Mouse (Mus musculus) adrenal gland (tissue): ENCODE results near the gene Sh3gl1.

Source experiments
- intact Hi-C: fragments of 180-260 bp; cut with DNase I; formaldehyde crosslinking; loops from one replicate; pipeline ENCODE4 v1.15.1; 2025

Gene Sh3gl1

DNA sequence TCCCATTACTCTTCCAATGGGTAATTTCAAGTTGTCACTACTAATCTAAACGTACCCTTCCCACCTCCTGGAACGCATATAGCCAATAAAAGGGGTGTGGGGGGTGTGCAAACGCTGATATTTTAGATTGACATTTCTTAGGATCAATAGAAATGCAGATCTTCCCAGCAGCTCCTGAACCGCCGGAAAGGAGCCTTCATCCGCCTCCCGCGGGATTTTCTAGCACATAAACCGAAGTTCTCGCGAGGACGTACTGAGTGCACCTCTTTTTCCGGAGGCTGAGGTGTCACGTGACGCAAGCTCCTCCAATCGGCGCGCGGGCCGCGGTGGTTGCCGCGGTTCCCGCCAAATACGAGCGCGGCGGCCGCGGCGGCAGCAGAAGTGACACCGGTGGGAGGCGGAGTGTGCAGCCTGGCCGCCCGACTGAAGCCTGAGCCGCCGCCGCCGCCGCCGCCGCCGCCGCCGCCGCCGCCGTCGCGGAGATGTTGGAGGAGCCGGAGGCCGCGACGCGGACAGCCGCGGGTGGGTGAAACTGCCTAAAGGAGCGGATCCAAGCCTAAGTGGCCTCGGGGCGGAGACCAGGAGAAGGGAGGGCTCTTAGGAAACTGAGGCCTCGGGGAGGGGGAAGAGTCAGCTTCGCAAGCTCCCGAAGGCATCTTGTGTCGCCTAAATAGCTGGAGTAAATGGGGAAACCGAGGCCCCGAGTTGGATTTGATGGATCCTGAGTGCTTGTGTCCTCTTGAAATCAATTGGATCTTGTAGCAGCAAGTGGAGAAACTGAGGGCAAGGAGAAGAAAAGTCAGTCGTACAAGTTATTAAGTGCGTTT is 3.8 kb upstream of the Sh3gl1 start, which contains the start of gene Chaf1a:
Chaf1a (plus strand) TSS at position 410 of the 827 bp plus-strand sequence.
- intact Hi-C loops = no loop called here

DNA sequence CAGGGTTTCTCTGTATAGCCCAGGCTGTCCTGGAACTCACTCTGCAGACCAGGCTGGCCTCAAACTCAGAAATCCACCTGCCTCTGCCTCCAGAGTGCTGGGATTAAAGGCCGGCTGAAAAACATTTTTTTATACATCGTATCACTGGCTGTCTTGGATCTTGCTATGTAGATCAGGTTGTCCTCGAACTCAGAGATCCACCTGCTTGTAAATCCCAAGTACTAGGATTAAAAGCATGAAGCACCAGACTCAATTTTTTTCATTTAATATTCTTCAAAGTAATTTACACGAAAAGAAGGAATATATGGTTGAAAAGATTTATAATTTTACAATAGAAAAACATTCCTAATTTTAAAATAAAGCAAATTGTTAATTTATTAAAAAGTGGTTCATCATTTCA is 2.9 kb upstream of the Sh3gl1 start:
- intact Hi-C loops = no loop called here

DNA sequence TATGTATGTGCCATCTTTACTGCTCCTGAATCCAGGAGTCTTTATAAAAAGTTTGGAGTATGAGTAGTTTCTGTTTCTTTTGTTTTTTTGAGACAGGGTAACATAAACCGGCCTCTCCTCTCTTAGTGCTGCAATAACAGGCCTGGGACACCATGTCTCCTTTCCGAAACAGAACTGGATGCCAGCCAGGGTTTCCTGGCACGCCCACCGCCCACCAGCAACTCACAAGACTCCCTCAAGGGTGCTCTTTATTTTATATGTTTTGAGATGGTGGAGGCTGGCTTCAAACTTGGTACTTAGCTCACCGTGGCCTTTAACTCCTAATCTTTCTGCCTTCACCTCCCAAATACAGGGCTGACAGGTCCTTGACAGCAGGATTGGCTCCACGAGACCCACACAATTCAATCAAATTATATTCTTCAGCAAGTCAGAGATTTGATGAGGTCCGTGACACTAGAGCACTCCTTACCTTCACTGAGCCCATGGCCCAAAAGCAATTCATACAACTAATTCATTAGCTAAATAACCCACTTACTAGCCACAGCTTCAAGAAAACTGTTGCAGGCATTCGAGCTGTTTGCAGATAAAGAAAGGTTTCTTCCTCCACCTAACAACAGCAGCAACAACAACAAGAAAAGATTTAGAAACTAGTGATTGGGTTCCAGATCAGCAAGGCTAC is 2.3 kb upstream of the Sh3gl1 start:
- intact Hi-C loops = no loop called here

DNA sequence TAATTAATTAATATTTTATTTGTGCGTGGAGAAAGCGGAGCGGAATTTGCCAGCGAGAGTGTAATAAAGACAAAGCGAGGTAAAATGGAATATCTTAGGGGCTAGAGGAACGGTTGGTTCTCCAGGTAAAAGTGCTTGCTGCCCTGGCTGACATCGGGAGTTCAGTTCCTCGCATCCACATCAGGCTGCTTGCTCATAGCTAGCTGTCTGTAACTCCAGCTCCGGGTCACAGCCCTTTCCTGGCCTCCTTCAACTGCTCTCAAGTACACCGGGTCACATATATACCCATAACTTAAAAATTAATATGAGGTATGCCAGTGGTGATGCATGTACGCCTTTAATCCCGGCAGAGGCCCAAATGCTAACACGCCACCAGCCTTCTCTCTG is 459 bp upstream of the Sh3gl1 start:
- intact Hi-C loops = no loop called here

DNA sequence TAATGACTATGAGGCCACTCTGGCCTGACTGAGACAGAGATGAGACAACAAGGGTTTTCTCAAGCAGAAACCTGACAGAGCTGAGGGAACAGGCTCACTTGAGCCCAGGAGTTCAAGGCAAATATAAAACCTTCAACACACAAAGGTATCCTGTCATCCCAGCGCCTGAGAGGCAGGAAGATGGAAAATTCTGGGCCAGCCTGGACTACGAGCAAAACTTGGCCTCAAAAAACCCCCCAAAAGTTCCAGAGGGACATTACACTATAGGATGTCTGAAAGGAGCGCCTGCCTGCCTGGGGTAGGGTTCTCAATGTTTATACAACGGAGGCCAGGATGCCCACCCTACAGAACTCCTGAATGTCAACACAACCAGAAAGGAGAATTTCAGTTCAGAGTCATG is 1.2 kb downstream of the Sh3gl1 start:
- intact Hi-C loops = no loop called here

DNA sequence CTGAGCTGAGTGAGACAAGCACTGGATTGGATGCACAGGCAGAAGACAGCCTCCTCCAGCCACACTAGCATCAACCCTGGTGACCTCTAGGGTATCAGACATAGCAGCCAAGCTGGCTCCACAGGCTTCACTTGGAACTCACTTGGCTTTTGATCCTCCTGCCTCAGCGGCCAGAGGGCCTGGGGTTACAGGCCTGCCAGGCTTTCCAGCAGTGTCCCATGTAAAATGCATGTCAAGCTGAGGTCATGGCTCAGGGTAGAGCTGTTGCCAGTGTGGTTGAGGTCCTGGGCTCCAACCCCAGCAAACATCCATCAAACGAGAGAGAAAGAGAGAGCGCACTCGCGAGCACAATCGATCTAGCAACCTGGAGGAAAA is 1.7 kb downstream of the Sh3gl1 start:
- intact Hi-C loops = loop anchor here (5.0 kb wide), 1 partner anchor 152 kb away; no protein-coding TSS in a partner anchor

DNA sequence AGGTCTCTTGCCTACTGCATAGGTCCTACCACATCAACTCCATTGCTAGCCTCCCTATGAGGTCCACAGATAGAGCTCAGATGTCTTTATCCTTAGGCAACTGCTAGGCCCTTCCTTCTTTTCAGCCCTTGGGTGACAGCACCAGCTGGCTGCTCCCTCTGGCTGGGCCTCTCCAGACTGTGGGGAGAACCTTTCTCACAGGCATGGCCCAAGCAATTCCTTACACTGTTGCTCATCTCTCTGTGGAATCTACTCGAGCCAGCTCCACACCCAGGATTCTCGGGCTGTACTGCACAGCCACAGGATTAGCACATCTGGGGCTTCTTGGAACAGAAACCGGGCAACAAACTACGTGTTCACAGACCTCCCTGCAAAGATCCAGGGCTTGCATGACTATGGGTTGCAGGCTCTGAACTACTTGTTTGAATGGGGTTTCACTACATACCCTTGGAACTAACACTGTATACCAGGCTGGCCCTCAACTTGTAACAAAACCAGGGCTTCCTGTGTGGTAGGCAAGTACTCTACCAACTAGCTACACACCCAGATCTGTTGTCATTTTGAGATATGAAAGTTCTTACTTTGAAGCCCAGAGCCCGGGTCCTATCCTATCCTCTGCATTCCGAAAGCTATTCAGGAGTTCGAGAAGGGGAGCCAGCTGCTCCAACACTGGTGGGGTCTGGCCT is 2.3 kb downstream of the Sh3gl1 start:
- intact Hi-C loops = loop anchor here (5.0 kb wide), 1 partner anchor 152 kb away; no protein-coding TSS in a partner anchor

DNA sequence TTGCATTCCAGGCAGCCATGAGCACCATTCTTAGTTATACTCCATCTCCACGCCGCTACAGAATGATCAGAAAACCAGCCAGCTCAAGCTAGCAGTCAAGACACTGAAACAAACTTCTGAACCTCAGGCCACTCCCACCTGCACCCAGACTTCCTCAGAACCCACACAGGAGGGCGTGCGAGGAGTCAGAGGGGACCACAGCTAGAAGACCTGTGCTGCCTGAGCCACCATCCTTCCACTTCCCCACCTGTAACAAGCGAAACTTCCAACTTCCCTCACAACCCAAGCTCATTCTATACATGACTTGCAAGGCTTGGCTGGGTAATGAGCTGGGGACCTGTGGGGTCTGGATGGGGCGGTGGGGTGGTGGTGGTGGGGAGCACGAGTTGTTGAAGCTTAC is 3.6 kb downstream of the Sh3gl1 start:
- intact Hi-C loops = loop anchor here (5.0 kb wide), 1 partner anchor 151 kb away; no protein-coding TSS in a partner anchor

DNA sequence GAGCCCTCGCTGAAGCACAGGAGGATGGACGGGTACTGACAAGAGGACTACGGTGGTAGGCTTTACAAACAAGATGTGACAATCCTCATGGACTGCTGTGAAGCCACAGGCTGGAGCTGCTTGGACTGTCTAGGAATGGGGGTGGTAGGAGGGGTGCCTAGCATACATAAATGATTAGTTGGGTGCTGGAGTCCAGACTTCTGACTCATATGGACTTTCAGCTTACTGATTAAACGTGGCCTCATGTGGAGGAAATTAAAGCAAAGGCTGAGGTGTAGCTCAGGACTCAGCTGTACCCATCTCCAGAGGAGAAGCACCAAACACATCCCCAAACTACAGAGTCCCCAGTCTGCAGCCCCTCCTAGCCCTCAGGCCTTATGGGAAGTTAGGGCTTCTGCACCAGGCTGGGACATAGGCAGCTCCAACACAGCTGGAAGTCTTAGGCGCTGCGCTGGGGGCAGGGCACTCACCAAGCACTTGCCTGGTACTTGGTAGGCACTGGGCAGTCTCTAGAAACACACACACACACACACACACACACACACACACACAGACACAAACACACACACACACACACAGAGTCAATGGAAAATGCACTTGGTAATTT is 4.2 kb downstream of the Sh3gl1 start:
- intact Hi-C loops = loop anchor here (5.0 kb wide), 1 partner anchor 150 kb away; no protein-coding TSS in a partner anchor

DNA sequence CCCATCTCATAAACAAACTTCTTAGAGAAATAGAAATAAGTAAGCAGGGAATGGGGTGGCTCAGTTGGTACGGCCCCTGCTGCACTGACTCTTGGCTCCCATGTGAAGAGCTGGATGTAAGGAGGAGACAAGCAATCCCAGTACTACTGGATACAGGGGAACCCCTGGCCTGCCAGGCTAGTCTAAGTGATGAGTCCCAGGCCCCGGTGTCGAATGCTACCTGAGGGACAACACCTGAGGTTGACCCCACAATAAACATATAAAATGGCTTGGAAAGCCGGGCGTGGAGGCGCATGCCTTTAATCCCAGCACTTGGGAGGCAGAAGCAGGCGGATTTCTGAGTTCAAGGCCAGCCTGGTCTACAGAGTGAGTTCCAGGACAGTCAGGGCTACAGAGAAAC is 5.0 kb downstream of the Sh3gl1 start:
- intact Hi-C loops = loop anchor here (5.0 kb wide), 1 partner anchor 149 kb away; no protein-coding TSS in a partner anchor

DNA sequence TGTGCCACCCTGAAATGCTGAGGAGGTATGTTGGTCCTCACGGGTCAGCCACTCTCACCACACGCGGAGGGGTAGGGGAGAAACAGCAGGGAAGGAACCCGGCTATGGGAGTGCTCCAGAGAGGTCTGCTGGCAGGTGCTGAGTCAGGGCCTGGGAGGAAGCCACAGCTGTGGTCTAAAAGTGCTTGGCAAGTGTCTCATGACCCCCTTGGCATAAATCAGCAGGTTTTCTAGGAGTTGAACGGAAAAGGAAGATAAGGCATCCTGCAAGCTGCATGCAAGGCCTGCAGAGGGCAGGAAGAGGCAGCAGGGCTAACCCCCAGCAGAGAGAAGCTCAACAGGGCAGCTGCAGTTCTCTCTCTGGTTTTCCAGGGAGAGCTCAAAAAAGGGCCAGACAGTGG is 5.5 kb downstream of the Sh3gl1 start:
- intact Hi-C loops = loop anchor here (5.0 kb wide), 1 partner anchor 149 kb away; no protein-coding TSS in a partner anchor

DNA sequence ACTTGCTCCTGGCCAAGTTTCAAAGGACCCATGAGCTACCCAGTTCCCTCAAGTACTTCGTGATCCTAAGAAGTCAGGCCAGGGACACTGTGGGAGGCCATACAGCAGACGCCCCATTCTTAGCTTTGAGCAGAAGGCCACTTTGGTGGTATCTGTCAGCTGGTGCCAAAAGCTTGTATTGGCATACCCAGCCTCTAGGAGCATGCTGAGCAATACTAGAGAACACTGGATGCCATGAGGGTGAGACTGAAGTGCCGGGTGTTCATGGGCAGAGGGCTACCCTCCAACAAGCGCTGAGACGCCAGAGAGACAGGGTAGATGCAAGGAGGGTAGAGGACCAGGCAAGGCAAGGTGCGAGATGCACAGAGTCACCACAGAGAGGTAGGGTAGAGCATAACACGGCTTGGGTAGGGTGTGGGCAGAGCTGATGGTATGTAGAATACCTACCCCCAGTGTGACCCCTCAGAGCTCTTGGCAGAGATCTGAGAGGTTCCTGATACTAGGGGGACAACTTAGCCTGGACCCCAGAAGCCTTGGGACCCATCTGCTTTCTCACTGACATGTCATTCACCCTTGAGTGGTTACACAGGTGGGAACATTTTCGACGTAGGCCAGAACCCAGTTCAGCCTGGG is 6.1 kb downstream of the Sh3gl1 start:
- intact Hi-C loops = loop anchor here (5.0 kb wide), 1 partner anchor 148 kb away; no protein-coding TSS in a partner anchor

DNA sequence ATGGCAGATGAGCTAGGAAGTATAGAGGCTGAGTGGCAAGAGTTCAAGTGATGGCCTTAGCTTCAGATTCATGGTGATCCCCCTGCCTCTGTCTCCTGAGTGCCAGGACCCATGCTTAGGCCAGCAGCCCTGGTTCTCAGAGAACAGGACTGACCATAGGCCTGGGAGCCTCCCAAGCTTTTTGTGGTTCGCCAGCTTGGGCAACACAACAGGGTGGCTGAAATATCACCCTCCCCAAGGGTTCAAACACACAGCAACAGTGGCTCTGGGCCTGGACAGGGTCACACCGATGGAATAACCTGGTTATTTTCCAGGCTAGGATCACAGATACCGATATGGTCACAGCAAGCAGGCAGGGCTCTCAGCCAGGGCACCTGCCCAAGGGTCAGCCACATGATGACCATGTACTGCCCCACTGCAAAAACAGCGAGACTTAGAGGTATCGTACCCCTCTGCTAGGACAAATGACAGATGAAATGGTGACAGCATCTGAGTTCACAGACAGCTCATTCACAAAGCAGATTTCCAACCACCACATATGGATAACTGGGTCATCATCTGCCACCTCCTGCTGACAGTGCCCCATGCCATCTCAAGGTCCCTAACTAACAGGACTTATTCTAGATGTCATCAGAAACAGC is 8.5 kb downstream of the Sh3gl1 start:
- intact Hi-C loops = no loop called here

DNA sequence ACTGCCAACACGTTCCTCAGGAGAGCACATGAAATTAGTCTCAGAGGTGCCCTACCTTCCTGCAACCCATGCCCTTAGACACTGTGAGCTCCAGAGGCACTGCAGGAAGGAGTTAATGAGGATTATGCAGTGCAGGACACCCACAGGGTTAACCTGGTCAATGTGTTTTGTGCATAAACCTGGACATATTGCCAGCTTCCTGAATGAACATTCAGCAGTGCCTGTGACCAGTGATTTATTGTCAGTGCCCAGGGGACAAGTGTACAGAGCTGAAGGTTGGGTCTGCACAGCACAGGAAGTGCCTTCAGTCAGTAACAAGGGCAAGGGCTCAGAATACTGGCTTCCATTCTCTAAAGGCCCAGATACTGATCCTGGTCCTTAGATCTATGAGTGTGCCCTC is 9.6 kb downstream of the Sh3gl1 start:
- intact Hi-C loops = no loop called here

DNA sequence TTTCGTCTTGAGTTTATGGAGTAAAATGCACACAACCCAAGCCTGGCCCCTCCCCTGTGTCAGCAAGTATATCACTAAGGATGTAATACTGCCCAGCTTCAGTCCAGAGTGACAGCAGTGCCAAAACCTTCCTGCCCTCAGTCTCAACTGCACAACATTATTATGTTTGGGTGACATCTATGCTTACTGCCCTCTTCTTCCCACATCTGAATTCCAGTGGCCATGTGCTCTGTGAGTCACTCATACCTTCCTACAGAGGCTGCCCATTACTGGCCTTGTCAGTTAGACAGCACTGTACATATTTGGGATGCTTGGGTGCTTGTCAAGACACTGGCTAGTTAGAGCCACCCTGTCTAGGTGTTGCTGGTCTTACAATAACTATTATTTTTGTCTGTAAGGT is 10.1 kb downstream of the Sh3gl1 start:
- intact Hi-C loops = no loop called here

DNA sequence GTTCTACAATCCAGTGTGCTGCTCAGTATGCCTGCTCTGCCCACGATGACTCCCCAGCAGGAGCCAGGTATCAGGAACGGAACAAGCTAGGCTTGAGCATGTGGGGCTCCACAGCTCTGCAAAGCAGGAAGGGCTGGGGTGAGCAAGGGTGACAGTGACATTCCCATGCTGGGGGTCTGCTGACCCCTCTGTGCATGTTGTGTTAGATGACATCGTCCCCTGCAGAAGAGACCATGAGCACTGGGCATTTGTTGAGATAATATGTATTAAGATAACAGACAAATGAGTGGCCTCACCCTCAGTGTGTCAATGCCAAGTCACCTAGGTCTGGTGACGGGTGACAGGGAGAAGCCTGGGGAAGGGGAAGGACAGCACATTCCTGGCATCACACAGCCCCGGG is 11.5 kb downstream of the Sh3gl1 start:
- intact Hi-C loops = no loop called here

DNA sequence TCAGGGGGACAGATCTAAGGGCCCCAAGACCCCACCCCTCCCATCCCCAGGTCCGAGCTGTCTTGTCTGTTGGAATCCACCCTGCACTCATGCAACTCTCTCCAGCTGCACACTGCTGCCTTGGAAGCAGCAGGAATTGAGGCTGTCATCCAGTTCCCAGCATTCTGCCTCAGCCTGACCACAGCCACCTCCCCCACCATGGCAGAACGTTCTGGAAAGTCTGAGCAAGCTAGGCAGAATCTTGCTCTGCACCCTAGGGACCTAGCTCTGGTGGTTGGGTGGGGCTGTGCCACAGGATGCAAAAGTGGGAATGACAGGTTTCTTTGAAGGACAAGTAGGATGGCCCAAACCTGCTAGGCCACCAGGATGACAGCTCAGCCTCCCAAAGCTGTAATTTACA is 12.0 kb downstream of the Sh3gl1 start:
- intact Hi-C loops = no loop called here

DNA sequence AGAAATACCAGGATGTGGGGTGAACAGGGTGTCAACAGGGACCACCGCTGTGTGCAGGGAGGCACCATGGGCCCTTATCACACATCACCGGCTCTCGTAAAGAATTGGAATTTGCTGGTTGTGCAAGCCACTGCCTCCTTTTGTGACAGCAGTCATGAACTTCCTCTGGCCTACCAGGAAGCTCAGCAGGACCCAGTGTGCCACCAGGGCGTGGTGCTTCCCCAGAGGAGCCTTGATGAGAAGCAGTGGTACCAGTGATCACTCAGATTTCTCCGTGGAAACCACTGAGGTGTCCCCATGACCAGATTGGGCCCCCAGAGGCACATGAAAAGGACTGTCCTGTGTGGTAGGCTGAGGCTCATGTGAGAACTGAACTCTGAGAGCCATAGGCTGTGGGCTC is 13.0 kb downstream of the Sh3gl1 start:
- intact Hi-C loops = no loop called here

DNA sequence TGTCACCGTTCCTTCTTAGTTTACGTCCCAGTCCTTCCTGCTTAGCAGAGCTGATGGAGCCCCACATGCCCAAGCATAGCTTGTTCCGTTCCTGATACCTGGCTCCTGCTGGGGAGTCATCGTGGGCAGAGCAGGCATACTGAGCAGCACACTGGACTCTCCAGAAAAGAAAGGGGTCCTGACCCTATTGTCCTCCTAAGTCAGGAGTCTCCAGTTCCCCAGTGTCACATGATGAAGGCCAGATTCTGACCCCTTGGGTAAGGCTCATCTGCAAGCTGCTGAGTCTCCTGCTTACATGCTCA is 13.5 kb downstream of the Sh3gl1 start:
- intact Hi-C loops = no loop called here

DNA sequence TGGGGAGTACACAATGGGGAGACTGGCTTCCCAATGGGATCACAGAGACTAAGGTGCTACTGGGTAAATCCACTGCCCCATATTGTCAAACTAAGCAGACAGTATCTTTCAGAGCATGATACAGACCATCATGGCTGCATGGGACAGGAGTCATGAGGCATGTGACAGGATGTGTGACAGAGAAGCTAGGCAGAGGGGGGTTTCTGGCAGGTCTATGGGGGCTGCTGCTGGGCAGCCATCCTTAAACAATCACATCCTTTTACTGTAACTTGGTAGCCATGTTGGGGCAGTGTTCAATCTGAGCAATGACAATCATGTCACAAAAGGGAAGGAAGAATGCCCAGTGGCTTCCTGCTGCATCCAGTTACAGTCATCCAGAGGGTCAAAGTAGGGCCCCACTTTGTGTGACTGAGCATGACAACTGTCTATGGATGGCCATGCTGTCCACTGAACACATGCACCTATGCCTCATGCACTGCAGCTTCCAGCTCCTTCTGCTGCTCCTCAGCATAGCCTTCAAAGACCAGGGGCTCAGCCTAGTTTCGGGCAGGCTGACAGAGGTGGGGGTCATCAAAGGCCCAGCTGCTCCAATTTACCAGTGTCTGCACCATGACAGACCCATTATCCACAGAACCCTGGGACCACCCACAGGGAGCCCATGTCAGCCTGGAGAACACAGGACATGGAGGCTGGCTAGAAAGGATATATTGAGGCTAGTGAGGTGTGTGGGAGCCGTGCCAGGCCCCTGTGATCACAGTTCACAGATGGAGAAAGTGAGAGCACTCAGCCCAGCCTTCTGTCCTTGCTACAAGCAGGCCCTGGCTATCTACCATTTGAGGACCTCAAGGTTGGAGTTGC is 14.1 kb downstream of the Sh3gl1 start:
- intact Hi-C loops = no loop called here
